Mouse (Mus musculus) adrenal gland, postnatal 36 days (tissue): ENCODE measurements around the gene Spon1. TPM values are rescaled to one million over a fixed set of nuclear protein-coding genes. Genes with fewer than 3 reads are reported as not detected.

Experiments
- DNase-seq, 2 experiments: peaks; one replicate each; pipeline ENCODE4 v3.0.0; 2021; ENCODE audit warnings: mixed read lengths in 1 of 2
- total RNA-seq, 2 experiments: library from RNA; stranded (reverse); gene quantifications; 2 replicates each; pipeline ENCODE4 v1.2.3; 2021

Gene Spon1
- total RNA-seq, 2 experiments from 2014 or later, result 9.7 to 12.4 TPM

GRCm38 (mm10) chr7:113841521-113841920 lies 75.7 kb downstream of the Spon1 start:
- DNase-seq, result no peak

- no peak for DNase-seq
Observed at GRCm38 (mm10) chr7:113843150-113843549, 77.4 kb downstream of the Spon1 start.

GRCm38 (mm10) chr7:113845191-113845590 lies 79.4 kb downstream of the Spon1 start:
- DNase-seq, result no peak

DNA sequence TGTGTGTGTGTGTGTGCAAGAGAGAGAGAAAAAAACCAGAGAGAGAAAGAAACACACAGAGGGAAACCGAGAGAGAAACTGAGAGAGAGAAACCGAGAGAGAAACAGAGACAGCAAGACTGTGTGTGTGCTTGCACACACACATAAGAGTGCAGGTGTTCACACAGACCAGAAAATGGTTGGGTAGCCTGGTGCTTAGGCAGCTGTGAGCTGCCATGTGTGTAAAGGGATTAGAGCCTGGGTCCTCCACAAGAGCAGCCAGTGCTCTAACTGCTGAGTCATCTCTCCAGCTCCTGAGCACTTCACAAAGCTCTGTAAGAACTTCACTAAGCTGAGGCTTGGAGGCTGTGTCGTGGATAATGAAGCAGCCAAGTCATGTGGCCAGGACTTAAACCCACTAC lies 80.8 kb downstream of the Spon1 start:
- no peak for DNase-seq

- DNase-seq, result no peak
Observed at GRCm38 (mm10) chr7:113847041-113847819, 81.4 kb downstream of the Spon1 start.

- no peak for DNase-seq
Observed at GRCm38 (mm10) chr7:113850389-113850788, 84.6 kb downstream of the Spon1 start.

DNA sequence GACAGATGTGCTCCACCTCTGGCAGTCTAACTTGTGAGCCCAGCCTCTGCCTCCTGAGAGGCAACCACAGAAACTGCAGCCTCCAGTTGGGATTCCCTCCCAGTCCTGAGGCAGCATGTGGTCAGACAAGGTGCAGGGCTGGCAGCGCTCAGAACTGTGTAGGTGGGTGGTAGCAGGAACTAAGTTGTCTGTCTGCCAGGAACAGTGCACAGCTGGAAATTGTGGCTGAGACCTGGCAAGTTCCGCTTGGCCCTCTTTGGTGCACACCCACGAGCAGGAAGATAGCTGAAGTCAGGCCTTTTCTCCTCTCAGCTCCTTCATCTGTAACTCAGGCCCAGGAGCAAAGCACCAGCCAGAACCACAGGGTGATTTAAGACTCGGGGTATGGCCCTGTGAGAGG lies 89.6 kb downstream of the Spon1 start:
- DNase-seq, result no peak

DNA sequence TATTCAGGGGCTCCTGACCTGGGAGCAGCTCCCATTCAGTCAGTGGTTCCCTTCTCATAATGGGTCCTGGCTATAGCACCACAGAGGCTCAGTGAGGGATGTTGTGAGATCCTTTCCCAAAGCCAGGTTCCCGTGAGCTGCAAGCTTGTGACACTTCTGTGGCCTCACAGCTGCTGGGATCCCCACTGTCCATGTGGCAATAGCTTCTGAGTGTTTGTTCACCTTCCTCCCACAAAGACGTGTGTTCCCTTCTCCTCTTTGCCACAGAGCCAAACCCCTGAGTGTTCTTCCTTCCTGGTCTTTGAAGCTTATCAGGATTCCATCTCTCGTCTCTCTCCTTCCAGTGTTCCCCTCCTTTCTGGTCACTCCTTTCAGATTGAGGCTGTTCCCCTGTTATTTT lies 90.3 kb downstream of the Spon1 start:
- no peak for DNase-seq

DNA sequence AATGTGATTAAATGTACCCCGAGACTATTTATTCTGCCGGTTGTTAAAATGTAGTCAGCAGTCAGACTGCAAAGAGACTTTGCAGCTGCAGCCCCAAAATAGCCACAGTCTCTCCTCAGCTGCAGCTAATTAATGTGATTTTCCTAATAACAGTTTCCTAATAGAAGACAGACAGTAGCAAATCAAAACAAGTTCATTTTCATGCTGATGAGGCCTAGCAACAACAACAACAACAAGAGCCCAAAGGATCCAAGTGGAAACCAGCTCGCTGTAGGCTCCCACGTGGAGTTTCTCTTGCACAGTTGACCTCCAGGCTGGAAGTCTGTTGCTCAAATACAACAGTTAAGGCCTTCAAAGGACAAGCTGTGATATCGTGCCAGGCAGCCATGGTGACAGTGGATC lies 93.7 kb downstream of the Spon1 start:
- peak in 1 of 2 experiments; percentile 16 for DNase-seq

- peak; percentile 38 to 67 for DNase-seq
Observed at GRCm38 (mm10) chr7:113861964-113862363, 96.2 kb downstream of the Spon1 start.

DNA sequence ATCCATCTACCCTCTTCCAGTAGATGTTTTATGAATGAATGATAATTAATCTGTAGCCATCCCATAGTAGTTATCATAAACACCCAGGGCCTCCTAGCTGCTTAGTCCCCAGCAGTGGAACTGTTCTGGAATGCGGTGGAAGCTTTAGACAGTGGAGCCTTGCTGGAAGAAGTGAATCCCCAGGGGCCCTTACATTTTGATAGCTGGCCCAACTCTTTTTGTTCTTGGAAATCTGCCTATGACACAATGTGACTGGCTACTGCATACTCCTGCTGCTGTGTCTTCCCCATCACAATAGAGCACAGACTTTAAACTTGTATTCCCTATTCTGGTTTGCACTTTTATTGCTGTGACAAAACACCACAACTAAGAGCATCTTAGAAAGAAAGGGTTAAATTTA lies 107.0 kb downstream of the Spon1 start:
- DNase-seq, result no peak

DNA sequence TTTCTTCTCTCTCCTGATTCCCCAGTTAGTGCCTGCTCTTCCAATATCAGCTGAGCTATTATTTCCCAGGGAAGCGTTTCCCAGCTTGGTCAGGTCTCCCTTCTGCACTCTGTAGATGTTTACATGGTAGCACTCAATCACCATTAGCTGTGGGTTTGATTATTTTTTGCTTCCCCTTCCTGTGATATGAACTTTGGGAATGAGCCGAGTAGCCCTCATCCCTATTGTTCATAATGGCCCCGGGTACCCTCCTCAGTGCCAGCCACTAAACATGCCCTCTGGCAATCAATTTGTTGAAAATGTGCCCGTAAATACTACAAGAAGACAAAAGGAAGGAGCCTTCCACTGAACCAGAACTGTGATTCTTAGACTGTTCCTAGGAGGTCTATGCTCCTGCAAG lies 111.7 kb downstream of the Spon1 start:
- no peak for DNase-seq

GRCm38 (mm10) chr7:113877926-113878325 lies 112.1 kb downstream of the Spon1 start:
- no peak for DNase-seq

- peak in 1 of 2 experiments; percentile 4 for DNase-seq
Observed at GRCm38 (mm10) chr7:113879085-113879501, 113.3 kb downstream of the Spon1 start.

GRCm38 (mm10) chr7:113880021-113880420 lies 114.2 kb downstream of the Spon1 start:
- DNase-seq, result no peak

DNA sequence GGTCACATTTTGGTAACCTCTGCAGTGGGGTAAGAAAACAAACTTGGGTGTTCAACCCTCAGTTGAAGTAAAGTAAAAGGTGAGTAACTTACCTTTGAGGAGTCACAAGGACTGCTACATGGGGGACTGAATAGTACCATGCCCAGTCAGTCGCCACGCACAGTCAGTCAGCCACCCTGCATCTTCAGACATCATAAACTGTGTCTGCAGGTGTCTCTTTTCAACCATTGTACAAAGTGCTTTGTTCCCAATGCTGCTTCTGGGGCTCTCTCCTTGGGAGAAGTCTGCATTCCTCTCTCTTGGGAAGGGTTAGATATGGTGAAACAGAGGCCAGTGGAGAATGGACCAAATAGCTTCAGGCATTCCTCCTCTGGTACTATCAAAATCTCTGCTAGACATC lies 125.0 kb downstream of the Spon1 start:
- no peak for DNase-seq

- no peak for DNase-seq
Observed at GRCm38 (mm10) chr7:113891491-113891890, 125.7 kb downstream of the Spon1 start.

GRCm38 (mm10) chr7:113893944-113894662 lies 128.3 kb downstream of the Spon1 start:
- no peak for DNase-seq

GRCm38 (mm10) chr7:113895266-113895665 lies 129.5 kb downstream of the Spon1 start:
- no peak for DNase-seq

DNA sequence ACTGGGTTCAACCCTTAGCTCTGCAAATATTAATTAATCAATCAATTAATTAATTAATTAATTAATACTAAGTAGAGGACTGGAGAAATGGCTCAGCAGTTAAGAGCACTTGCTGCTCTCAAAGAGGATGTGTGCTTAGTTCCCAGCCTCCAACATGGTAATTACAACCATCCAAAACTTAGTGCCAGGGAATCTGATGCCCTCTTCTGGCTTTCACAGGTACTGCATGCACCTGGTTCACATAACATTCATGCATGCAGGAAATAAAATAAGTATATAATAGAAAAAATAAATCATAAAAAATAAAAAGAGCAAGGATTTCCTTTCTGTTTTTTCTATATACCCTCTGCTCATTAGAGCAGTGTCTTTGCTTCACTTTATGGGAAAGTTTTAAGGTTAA lies 132.6 kb downstream of the Spon1 start:
- DNase-seq, result no peak

GRCm38 (mm10) chr7:113901511-113901910 lies 135.7 kb downstream of the Spon1 start:
- DNase-seq, result peak in 1 of 2 experiments; percentile 11

DNA sequence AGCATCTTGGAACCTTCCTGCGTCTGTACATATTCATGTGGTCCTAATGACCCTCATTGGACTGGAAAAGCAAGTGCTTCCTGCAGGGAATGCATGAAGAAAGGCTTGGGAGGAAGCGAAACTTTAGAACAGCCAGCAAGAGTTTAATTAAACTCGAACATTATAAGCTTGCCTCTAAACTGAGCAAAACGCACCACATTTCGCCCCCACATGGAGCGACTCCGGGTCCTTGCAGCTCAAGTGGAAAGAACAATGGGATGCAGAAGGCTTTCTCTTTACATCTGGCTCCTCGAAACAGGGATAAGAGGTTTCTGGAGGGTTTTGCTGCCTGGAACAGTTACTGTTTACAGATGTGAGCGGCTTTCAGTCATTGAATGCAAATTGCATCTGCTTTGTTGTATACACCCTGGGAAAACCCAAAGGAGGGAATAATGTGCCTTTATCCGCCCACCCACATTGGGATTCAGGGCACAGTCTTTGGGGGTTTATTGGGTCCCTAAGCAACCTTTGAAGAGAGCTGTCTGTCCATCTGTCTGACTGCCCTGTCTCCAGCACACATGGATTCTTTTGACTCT lies 136.2 kb downstream of the Spon1 start:
- no peak for DNase-seq

DNA sequence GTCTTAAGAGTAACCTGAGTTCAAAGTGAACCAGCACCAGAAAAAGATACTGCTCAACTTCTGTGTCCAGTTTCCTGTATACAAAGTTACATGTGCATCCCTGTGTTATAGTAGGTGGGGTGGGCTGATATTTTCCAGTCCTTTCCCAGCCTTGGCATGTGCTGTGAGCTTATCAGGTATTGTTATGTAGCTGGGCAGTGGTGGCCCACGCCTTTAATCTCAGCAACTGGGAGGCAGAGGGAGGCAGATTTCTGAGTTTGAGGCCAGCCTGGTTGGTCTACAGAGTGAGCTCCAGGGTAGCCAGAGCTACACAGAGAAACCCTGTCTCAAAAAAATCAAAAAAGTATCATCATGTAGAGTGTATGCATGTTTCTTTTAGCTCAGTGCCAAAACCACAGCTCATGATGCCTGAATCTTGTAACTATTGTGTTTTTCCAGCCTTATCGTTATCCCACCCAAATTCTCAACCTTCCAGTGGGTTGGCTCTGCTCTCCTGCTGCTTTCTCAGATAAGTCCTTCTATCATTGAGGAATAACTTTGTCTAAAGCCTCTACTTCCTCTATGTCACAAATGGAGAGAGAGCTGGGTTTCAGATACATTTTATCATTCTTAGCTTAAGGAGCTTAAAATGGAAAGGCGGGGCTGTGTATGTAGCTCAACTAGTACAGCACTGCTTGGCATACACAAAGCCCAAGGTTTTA lies 137.5 kb downstream of the Spon1 start:
- DNase-seq, result no peak
